Mouse (Mus musculus) lung, postnatal 0 days (tissue): ENCODE measurements around the gene Tanc1. TPM values are rescaled to one million over a fixed set of nuclear protein-coding genes. Genes with fewer than 3 reads are reported as not detected.

ENCODE experiments used
- ATAC-seq: fragments of 200-750 bp; cut with Nextera tagmentation; 2 replicates; pipeline ENCODE4 v1.8.0; 2017; ENCODE audit warnings: moderate library complexity
- DNase-seq: peaks from one replicate; pipeline ENCODE4 v3.0.0-alpha.2; 2016; ENCODE audit warnings: low spot score
- H3K27ac ChIP-seq: fragments of 300-500 bp; sonication (generic); 2 replicates; pipeline ENCODE4 v1.5.1; 2014; ENCODE audit warnings: antibody characterized with exemption, mild to moderate bottlenecking, low read length, mixed read lengths
- H3K27me3 ChIP-seq: fragments of 300-500 bp; sonication (generic); replicated peaks from 2 replicates; pipeline ENCODE4 v1.6.1; 2014; ENCODE audit warnings: low read length, mixed read lengths; ENCODE audit not compliant: insufficient read depth
- H3K36me3 ChIP-seq: fragments of 300-500 bp; sonication (generic); 2 replicates; pipeline ENCODE4 v1.6.1; 2014; ENCODE audit warnings: low read length, mixed read lengths; ENCODE audit not compliant: insufficient read depth
- H3K4me1 ChIP-seq: fragments of 300-500 bp; sonication (generic); 2 replicates; pipeline ENCODE4 v1.6.1; 2014; ENCODE audit warnings: antibody characterized with exemption, low read depth, low read length, mixed read lengths; ENCODE audit not compliant: insufficient read depth
- H3K4me2 ChIP-seq: fragments of 300-500 bp; sonication (generic); replicated peaks from 2 replicates; pipeline ENCODE4 v1.6.1; 2014; ENCODE audit warnings: low read depth, mild to moderate bottlenecking, low read length, moderate library complexity, mixed read lengths
- H3K4me3 ChIP-seq: fragments of 300-500 bp; sonication (generic); 2 replicates; pipeline ENCODE4 v1.5.1; 2014; ENCODE audit warnings: low read depth, low read length
- H3K9ac ChIP-seq: fragments of 300-500 bp; sonication (generic); replicated peaks from 2 replicates; pipeline ENCODE4 v1.6.1; 2014; ENCODE audit warnings: low read depth, mild to moderate bottlenecking
- H3K9me3 ChIP-seq: fragments of 300-500 bp; sonication (generic); 2 replicates; pipeline ENCODE4 v1.6.1; 2016; ENCODE audit warnings: low read length, mixed read lengths
- CTCF ChIP-seq: IDR thresholded peaks from 2 replicates; pipeline ENCODE4 v1.5.1; 2016; ENCODE audit warnings: antibody characterized with exemption, mild to moderate bottlenecking
- EP300 ChIP-seq: IDR thresholded peaks from 2 replicates; pipeline ENCODE4 v1.6.1; 2016; ENCODE audit warnings: antibody characterized with exemption, mild to moderate bottlenecking, control low read depth
- WGBS: fragments of 180-500 bp; shearing (Covaris S2); extraction: QIAGEN DNeasy Blood & Tissue Kit; methylation state at CpG from one replicate; pipeline ENCODE4 v1.1.7; 2014; 5-methylcytosine and 5-hydroxymethylcytosine counted together
- polyA plus RNA-seq: library from polyadenylated mRNA; unstranded; fragments of >200 nt; fragmentation: Nextera tagmentation; extraction: Ambion mirVana; gene quantifications from 2 replicates; pipeline ENCODE4 v1.2.1, GENCODE M21; 2015

The Tanc1 gene
- polyA plus RNA-seq, 1 experiment from 2014 or later = 20.9 TPM

- Histone ChIP-seq H3K9me3 (no peaks in the 10 kb centered on the region), H3K27me3 (no peaks in the 10 kb centered on the region), H3K4me2 (no peak overlapping the region), H3K27ac (no peak overlapping the region), H3K4me3 (no peak overlapping the region), H3K4me1 (peaks cover 12% of the 10 kb centered on the region; the same call in 1 of the 2 replicates), H3K36me3 (no peaks in the 10 kb centered on the region), H3K9ac (no peak overlapping the region)
- 85% methylated on average over 4 of the region's 4 CpGs for WGBS
- ATAC-seq (no peak), DNase-seq (no peak)
- TF ChIP-seq CTCF = no peak
- TF ChIP-seq EP300 = no peak
Measured at GRCm38 (mm10) chr2:59767893-59768292, 156.1 kb downstream of the Tanc1 start.

GRCm38 (mm10) chr2:59768661-59769384, 157.0 kb downstream of the Tanc1 start:
- no peak overlapping the region for H3K9ac ChIP-seq
- no peaks in the 10 kb centered on the region for H3K27me3 ChIP-seq
- peak overlapping the region; percentile 26; the same call in 1 of the 2 replicates for H3K27ac ChIP-seq
- no peak overlapping the region for H3K4me3 ChIP-seq
- no peaks in the 10 kb centered on the region for H3K9me3 ChIP-seq
- peak; percentile 66 for ATAC-seq
- H3K4me1 ChIP-seq = peaks cover 12% of the 10 kb centered on the region; the same call in 1 of the 2 replicates
- DNase-seq = peak; percentile 44
- TF ChIP-seq CTCF = no peak
- no peak for TF ChIP-seq EP300
- no peaks in the 10 kb centered on the region; the same call in 1 of the 2 replicates for H3K36me3 ChIP-seq
- WGBS = 55% methylated on average over 13 of the region's 13 CpGs
- no peak overlapping the region for H3K4me2 ChIP-seq

GRCm38 (mm10) chr2:59769385-59769735, 157.5 kb downstream of the Tanc1 start:
- peaks cover 13% of the 10 kb centered on the region; the same call in 1 of the 2 replicates for H3K4me1 ChIP-seq

GRCm38 (mm10) chr2:59771708-59772107, 159.9 kb downstream of the Tanc1 start:
- Histone ChIP-seq H3K4me1 (peaks cover 21% of the 10 kb centered on the region; the same call in 1 of the 2 replicates), H3K27me3 (no peaks in the 10 kb centered on the region), H3K9me3 (no peaks in the 10 kb centered on the region), H3K9ac (no peak overlapping the region), H3K36me3 (no peaks in the 10 kb centered on the region; the same call in 1 of the 2 replicates), H3K27ac (no peak overlapping the region), H3K4me3 (no peak overlapping the region), H3K4me2 (no peak overlapping the region)
- DNase-seq = no peak
- TF ChIP-seq CTCF (no peak), EP300 (no peak)
- no peak for ATAC-seq
- WGBS = 65% methylated on average over 8 of the region's 8 CpGs

More at GRCm38 (mm10) chr2:59769385-59769735, 157.5 kb downstream of the Tanc1 start:
- Histone ChIP-seq H3K4me3 (no peak overlapping the region), H3K9ac (no peak overlapping the region), H3K9me3 (no peaks in the 10 kb centered on the region), H3K27ac (peak overlapping the region; percentile 26; the same call in 1 of the 2 replicates), H3K27me3 (no peaks in the 10 kb centered on the region), H3K36me3 (no peaks in the 10 kb centered on the region; the same call in 1 of the 2 replicates), H3K4me2 (no peak overlapping the region)
- TF ChIP-seq CTCF = no peak
- WGBS = 50% methylated on average over 3 of the region's 3 CpGs
- DNase-seq (no peak), ATAC-seq (peak; percentile 34)

- peak; percentile 56; the same call in 1 of the 2 replicates for ATAC-seq
- Histone ChIP-seq H3K4me3 (no peak overlapping the region), H3K27ac (no peak overlapping the region), H3K4me1 (peaks cover 21% of the 10 kb centered on the region; the same call in 1 of the 2 replicates), H3K4me2 (no peak overlapping the region), H3K9me3 (no peaks in the 10 kb centered on the region), H3K36me3 (no peaks in the 10 kb centered on the region; the same call in 1 of the 2 replicates), H3K27me3 (no peaks in the 10 kb centered on the region), H3K9ac (no peak overlapping the region)
- peak; percentile 30 for DNase-seq
- no peak for TF ChIP-seq EP300
- no peak for TF ChIP-seq CTCF
- WGBS = 52% methylated on average over 12 of the region's 12 CpGs
Measured at GRCm38 (mm10) chr2:59772261-59772683, 160.4 kb downstream of the Tanc1 start.

- DNase-seq = no peak
- no peak overlapping the region for H3K9ac ChIP-seq
- H3K4me3 ChIP-seq = no peak overlapping the region
- ATAC-seq = no peak
- no peaks in the 10 kb centered on the region; the same call in 1 of the 2 replicates for H3K36me3 ChIP-seq
- peaks cover 11% of the 10 kb centered on the region; the same call in 1 of the 2 replicates for H3K4me1 ChIP-seq
- H3K27me3 ChIP-seq = no peaks in the 10 kb centered on the region
- H3K27ac ChIP-seq = no peak overlapping the region
- 58% methylated on average over 6 of the region's 6 CpGs for WGBS
- no peak for TF ChIP-seq CTCF
- no peak for TF ChIP-seq EP300
- no peak overlapping the region for H3K4me2 ChIP-seq
- no peaks in the 10 kb centered on the region for H3K9me3 ChIP-seq
Measured at GRCm38 (mm10) chr2:59774374-59774773, 162.5 kb downstream of the Tanc1 start.
